22 mouse cellular contexts compared by ENCODE assay signal in the genomic region with DNA sequence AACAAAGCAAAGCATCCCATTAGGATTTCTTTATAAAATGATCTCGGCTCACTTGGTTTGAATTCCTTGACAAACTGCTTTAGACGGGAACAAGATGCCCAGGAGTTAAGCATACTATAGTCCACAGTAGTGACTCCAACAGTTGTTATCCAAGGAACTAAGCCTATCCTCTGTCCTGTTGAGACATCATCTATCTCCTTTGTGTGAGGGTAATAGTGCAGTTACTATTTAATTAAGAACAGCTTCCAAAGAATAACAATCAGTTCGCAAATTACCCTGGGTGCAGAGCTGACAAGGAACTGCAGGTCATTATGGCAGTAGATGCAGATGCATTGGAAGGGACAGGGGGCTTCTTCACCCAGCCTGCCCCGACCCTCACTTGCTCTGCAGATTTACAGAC.
"Had no signal": no experiment of that assay in that cellular context is flagged by ENCODE, and none has a peak within 500 bp of the region (broad histone marks: within the 10 kb centered on the region; RNA-seq: fewer than 3 reads in every experiment).

No protein-coding gene starts in this region.

- H3K9me3 ChIP-seq: heart, embryonic 13.5 days; heart, embryonic 15.5 days; hindbrain, embryonic 13.5 days; hindbrain, embryonic 15.5 days; kidney, embryonic 15.5 days; limb, embryonic 10.5 days; limb, embryonic 12.5 days; liver, embryonic 13.5 days had no signal

- H3K4me3 ChIP-seq: heart, adult 2 months; heart, embryonic 13.5 days; heart, embryonic 15.5 days; hindbrain, embryonic 13.5 days; hindbrain, embryonic 15.5 days; kidney, embryonic 15.5 days; limb, embryonic 10.5 days; limb, embryonic 12.5 days; liver, embryonic 13.5 days had no signal

- H3K36me3 ChIP-seq: heart, embryonic 13.5 days; heart, embryonic 15.5 days; hindbrain, embryonic 13.5 days; hindbrain, embryonic 15.5 days; kidney, embryonic 15.5 days; limb, embryonic 10.5 days; limb, embryonic 12.5 days; liver, embryonic 13.5 days had no signal

- H3K27me3 ChIP-seq: heart, embryonic 13.5 days; heart, embryonic 15.5 days; hindbrain, embryonic 15.5 days; kidney, embryonic 15.5 days; liver, embryonic 13.5 days had no signal

- H3K27ac ChIP-seq: heart, adult 2 months; heart, embryonic 13.5 days; heart, embryonic 15.5 days; hindbrain, embryonic 13.5 days; hindbrain, embryonic 15.5 days; hindbrain, postnatal 0 days; kidney, embryonic 15.5 days; limb, embryonic 10.5 days; limb, embryonic 12.5 days; liver, embryonic 13.5 days had no signal

- H3K4me2 ChIP-seq: heart, embryonic 11.5 days; heart, embryonic 13.5 days; heart, embryonic 15.5 days; hindbrain, embryonic 13.5 days; hindbrain, embryonic 15.5 days; kidney, embryonic 15.5 days; limb, embryonic 12.5 days; liver, embryonic 11.5 days; liver, embryonic 13.5 days had no signal

- H3K4me1 ChIP-seq: heart, embryonic 15.5 days; liver, embryonic 13.5 days had no signal

- DNase-seq: gastrocnemius, postnatal 14 days; gastrocnemius, postnatal 36 days; heart, adult 11 months; heart, adult 2 months; heart, postnatal 14 days; heart, postnatal 36 days; kidney, adult 11 months; layer of hippocampus, adult 9-11 months; layer of hippocampus, postnatal 36 days; liver; liver, embryonic 13.5 days had no signal

- ATAC-seq: hindbrain, postnatal 0 days; intestine, embryonic 16.5 days had no signal

- H3K9ac ChIP-seq: heart, embryonic 13.5 days; heart, embryonic 15.5 days; hindbrain, embryonic 13.5 days; hindbrain, embryonic 15.5 days; kidney, embryonic 15.5 days; limb, embryonic 12.5 days; liver, embryonic 13.5 days had no signal
